Mouse (Mus musculus) mouse embryonic stem cell (cell line): ENCODE results near the gene Spef1.
"Not testable (repeated sequence)": the region's sequence is repeated elsewhere in the genome, so short reads cannot be mapped to it uniquely, and the experiment has no call there.

Experiments
- in situ Hi-C, 2 experiments: fragments of 300-500 bp; cut with MboI; formaldehyde crosslinking; loops; 1 replicate in 1 of 2; 3 replicates in 1 of 2; pipeline ENCODE4 v1.14.3; 2019 to 2020; ENCODE audit warnings: low sequenced_read_pairs in 2 of 2, low pct_unique_long_range_greater_than_20kb in 1 of 2, mixed read lengths in 1 of 2; ENCODE audit not compliant: unreplicated experiment in 1 of 2

The Spef1 gene

GRCm38 (mm10) chr2:131186771-131187601 is at the start of gene Spef1, which contains the start of gene Cdc25b:
Gene Spef1 (minus strand): TSS chr2:131187282.
Gene Cdc25b (plus strand): TSS chr2:131186949.
- in situ Hi-C loops: no loop called here

- in situ Hi-C loops: no loop called here
Observed at GRCm38 (mm10) chr2:131234970-131235635, 48.0 kb upstream of the Spef1 start.

- in situ Hi-C loops: no loop called here
Observed at GRCm38 (mm10) chr2:131234127-131234650, 47.1 kb upstream of the Spef1 start.

GRCm38 (mm10) chr2:131233307-131234126 is 46.4 kb upstream of the Spef1 start, which contains the start of gene Mavs:
Gene Mavs (plus strand): TSS chr2:131234063.
- in situ Hi-C loops: no loop called here

- in situ Hi-C loops: no loop called here
Observed at GRCm38 (mm10) chr2:131232558-131232957, 45.5 kb upstream of the Spef1 start.

- in situ Hi-C loops: no loop called here
Observed at GRCm38 (mm10) chr2:131227243-131227642, 40.2 kb upstream of the Spef1 start.

GRCm38 (mm10) chr2:131226669-131227068 is 39.6 kb upstream of the Spef1 start:
- in situ Hi-C loops: not testable (repeated sequence)

GRCm38 (mm10) chr2:131225178-131225577 is 38.1 kb upstream of the Spef1 start:
- in situ Hi-C loops: no loop called here

GRCm38 (mm10) chr2:131223569-131223968 is 36.5 kb upstream of the Spef1 start:
- in situ Hi-C loops: no loop called here

- in situ Hi-C loops: no loop called here
Observed at GRCm38 (mm10) chr2:131222562-131222961, 35.5 kb upstream of the Spef1 start.

GRCm38 (mm10) chr2:131221853-131222515 is 34.9 kb upstream of the Spef1 start:
- in situ Hi-C loops: no loop called here

- in situ Hi-C loops: no loop called here
Observed at GRCm38 (mm10) chr2:131220030-131220429, 32.9 kb upstream of the Spef1 start.

- in situ Hi-C loops: no loop called here
Observed at GRCm38 (mm10) chr2:131215941-131216858, 29.1 kb upstream of the Spef1 start.

- in situ Hi-C loops: no loop called here
Observed at GRCm38 (mm10) chr2:131213773-131214172, 26.7 kb upstream of the Spef1 start.

- in situ Hi-C loops: no loop called here
Observed at GRCm38 (mm10) chr2:131211026-131211615, 24.0 kb upstream of the Spef1 start.

GRCm38 (mm10) chr2:131209969-131210792 is 23.1 kb upstream of the Spef1 start:
- in situ Hi-C loops: no loop called here
